Mouse (Mus musculus) kidney, postnatal 10 days (tissue): Measurements from ENCODE around the gene Kif27.

Experiments
- DNase-seq: peaks from one replicate; pipeline ENCODE4 v3.0.0; 2021; ENCODE audit warnings: mixed read lengths

Gene Kif27

GRCm38 (mm10) chr13:58276256-58276655 is 82.7 kb downstream of the Kif27 start:
- DNase-seq, result no peak

- no peak for DNase-seq
Measured at GRCm38 (mm10) chr13:58275599-58275998, 83.3 kb downstream of the Kif27 start, which contains the start of gene Gkap1. Gene Gkap1, minus strand, starts transcription at chr13:58275699.

GRCm38 (mm10) chr13:58275076-58275475 is 83.8 kb downstream of the Kif27 start:
- no peak for DNase-seq

GRCm38 (mm10) chr13:58274259-58274991 is 84.5 kb downstream of the Kif27 start:
- peak; percentile 88 for DNase-seq

- DNase-seq, result peak; percentile 60
Measured at GRCm38 (mm10) chr13:58273411-58274258, 85.3 kb downstream of the Kif27 start.

GRCm38 (mm10) chr13:58266864-58267263 is 92.1 kb downstream of the Kif27 start:
- DNase-seq, result no peak

GRCm38 (mm10) chr13:58263546-58263945 is 95.4 kb downstream of the Kif27 start:
- DNase-seq, result no peak

- DNase-seq, result no peak
Measured at GRCm38 (mm10) chr13:58261674-58262073, 97.2 kb downstream of the Kif27 start.

GRCm38 (mm10) chr13:58253268-58253667 is 105.7 kb downstream of the Kif27 start:
- DNase-seq, result no peak

GRCm38 (mm10) chr13:58248957-58249356 is 110.0 kb downstream of the Kif27 start:
- no peak for DNase-seq
